Mouse (Mus musculus): ENCODE measurements at regions not wholly inside any gene's neighbourhood (a gene's known extent, or its start where the extent isn't known, plus 50 kb on each side); places are given as distances from the start of the nearest gene placed in this dataset.

DNA sequence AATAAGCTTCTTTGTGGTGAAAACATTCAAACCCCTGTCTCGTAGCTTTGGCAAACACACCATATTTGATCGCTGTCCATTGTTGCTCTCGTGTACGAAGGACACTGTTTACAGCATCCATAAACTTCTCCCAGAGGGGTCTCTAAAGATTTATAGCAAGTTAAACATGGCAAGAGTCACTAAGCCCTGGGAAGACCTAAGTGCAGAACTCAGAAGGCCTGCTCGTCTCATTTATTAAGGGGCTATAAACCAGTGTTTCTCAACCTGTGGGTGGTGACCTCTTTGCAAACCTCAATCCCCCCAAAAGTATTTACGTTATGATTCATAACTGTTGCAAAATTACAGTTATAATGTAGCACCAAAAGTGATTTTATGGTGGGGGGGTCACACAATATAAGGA is 126.9 kb upstream of the 4930412O13Rik start:
- TF ChIP-seq CTCF (IDR thresholded peaks at IDR 0.05; ENCODE audit: control insufficient read depth, insufficient read depth, insufficient read length) (no peak), MYOD1 (IDR thresholded peaks at IDR 0.05; ENCODE audit: control insufficient read depth, insufficient read length, low read depth) (no peak), USF1 (IDR thresholded peaks at IDR 0.05; ENCODE audit: low read depth) (no peak), MAX (IDR thresholded peaks at IDR 0.05) (no peak), MYOG (IDR thresholded peaks at IDR 0.05; ENCODE audit: control insufficient read depth, extremely low read depth, insufficient read length) (no peak), FOSL1 (IDR thresholded peaks at IDR 0.05; ENCODE audit: insufficient read depth, low read length, poor library complexity, severe bottlenecking) (no peak)

Measured in C2C12 (cell line).